Mouse (Mus musculus) G1E (cell line): ENCODE data around the gene Ppm1g. TPM values are rescaled to one million over a fixed set of nuclear protein-coding genes. Genes with fewer than 3 reads are reported as not detected.

ENCODE experiments used
- ATAC-seq: 2 replicates; pipeline ENCODE4 v1.8.0; 2016; ENCODE audit warnings: mild to moderate bottlenecking; ENCODE audit not compliant: insufficient number of reproducible peaks, poor library complexity, low FRiP score, severe bottlenecking; ENCODE audit errors: extremely low read depth
- DNase-seq: peaks from one replicate; pipeline ENCODE4 v3.0.0; 2012; ENCODE audit warnings: low spot score
- H3K27me3 ChIP-seq: 2 replicates; pipeline ENCODE4 v1.6.1; 2012; ENCODE audit warnings: mild to moderate bottlenecking, low read length, inconsistent platforms; ENCODE audit not compliant: insufficient read depth
- H3K36me3 ChIP-seq: replicated peaks from 2 replicates; pipeline ENCODE3; 2012; ENCODE audit warnings: mild to moderate bottlenecking, inconsistent platforms
- H3K4me1 ChIP-seq: 2 replicates; pipeline ENCODE4 v1.6.1; 2012; ENCODE audit warnings: low read depth, low read length, inconsistent platforms, mixed read lengths; ENCODE audit not compliant: insufficient read depth
- H3K4me3 ChIP-seq: 2 replicates; pipeline ENCODE4 v1.5.1; 2012; ENCODE audit warnings: low read depth, mild to moderate bottlenecking, inconsistent platforms, low read length, moderate library complexity, mixed read lengths
- H3K9me3 ChIP-seq: replicated peaks from 2 replicates; pipeline ENCODE4 v1.6.1; 2012; ENCODE audit warnings: inconsistent platforms
- CTCF ChIP-seq: IDR thresholded peaks from 2 replicates; pipeline ENCODE4 v1.5.1; 2012; ENCODE audit warnings: low read depth, low read length, inconsistent platforms, mixed read lengths
- GATA1 ChIP-seq: IDR thresholded peaks from 2 replicates; pipeline ENCODE4 v1.6.1; 2012; ENCODE audit warnings: borderline replicate concordance, low read length, inconsistent platforms, mixed read lengths
- GATA2 ChIP-seq: IDR thresholded peaks from 2 replicates; pipeline ENCODE4 v1.6.1; 2012; ENCODE audit warnings: low read depth, low read length, inconsistent platforms, borderline replicate concordance
- POLR2AphosphoS5 ChIP-seq: IDR thresholded peaks from 2 replicates; pipeline ENCODE4 v1.6.1; 2012; ENCODE audit warnings: low read depth, low read length, inconsistent platforms; ENCODE audit not compliant: insufficient replicate concordance
- TAL1 ChIP-seq: conservative IDR thresholded peaks from 2 replicates; pipeline ENCODE4 v1.6.1; 2012; ENCODE audit warnings: low read depth, low read length, inconsistent platforms, mixed read lengths
- polyA plus RNA-seq: library from polyadenylated mRNA; stranded (reverse); fragments of >175 nt; gene quantifications from 2 replicates; pipeline ENCODE4 v1.2.3, GENCODE M21; 2012
- total RNA-seq, 2 experiments: library from RNA; stranded (forward) in 1 of 2; stranded (reverse) in 1 of 2; fragments of 200-1000 nt in 1 of 2; fragments of >200 nt in 1 of 2; fragmentation: Nextera tagmentation in 1 of 2; gene quantifications; 2 replicates each; pipeline ENCODE4 v1.2.3; 2014 to 2017

Ppm1g gene
- total and polyA plus RNA-seq, 3 experiments: 173 to 297 (median 176) TPM

DNA sequence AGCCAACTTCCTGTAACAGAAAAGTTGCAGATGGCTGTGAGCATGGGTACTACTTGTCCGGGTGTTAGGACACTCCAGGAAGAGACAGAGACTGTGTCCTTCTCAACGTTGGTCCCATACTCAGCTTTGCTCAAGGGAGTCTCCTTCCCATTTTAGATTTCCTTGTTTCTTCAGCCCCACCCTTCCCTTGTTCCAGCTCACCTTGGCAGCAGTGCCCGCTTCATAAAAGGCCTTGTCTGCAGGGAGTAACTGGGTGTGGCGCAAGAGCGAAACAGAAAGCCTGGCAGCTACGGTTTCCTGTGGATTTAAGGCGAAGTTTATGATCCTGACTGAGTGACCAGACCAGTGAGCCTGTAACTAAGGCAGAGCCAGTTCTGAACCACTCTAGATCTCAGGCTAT is 34.0 kb upstream of the Ppm1g start:
- H3K9me3 ChIP-seq: no peaks in the 10 kb centered on the region
- TF ChIP-seq GATA2: no peak
- no peak for TF ChIP-seq TAL1
- TF ChIP-seq POLR2AphosphoS5: no peak
- no peak for TF ChIP-seq CTCF
- no peak for TF ChIP-seq GATA1
- H3K4me3 ChIP-seq: no peak overlapping the region
- H3K27me3 ChIP-seq: no peaks in the 10 kb centered on the region
- no peak for DNase-seq
- peaks cover 87% of the 10 kb centered on the region for H3K36me3 ChIP-seq
- ATAC-seq: no peak
- H3K4me1 ChIP-seq: peaks cover 43% of the 10 kb centered on the region

- ATAC-seq: no peak
- H3K36me3 ChIP-seq: peaks cover 87% of the 10 kb centered on the region
- H3K4me1 ChIP-seq: peaks cover 43% of the 10 kb centered on the region
- H3K9me3 ChIP-seq: no peaks in the 10 kb centered on the region
- H3K4me3 ChIP-seq: no peak overlapping the region
- no peaks in the 10 kb centered on the region for H3K27me3 ChIP-seq
- TF ChIP-seq GATA2 (no peak), GATA1 (no peak), POLR2AphosphoS5 (no peak), TAL1 (no peak), CTCF (no peak)
- no peak for DNase-seq
These were observed 33.3 kb upstream of the Ppm1g start for GRCm38 (mm10) chr5:31253806-31254205.

- DNase-seq (no peak), ATAC-seq (no peak)
- Histone ChIP-seq H3K9me3 (no peaks in the 10 kb centered on the region), H3K4me1 (peaks cover 43% of the 10 kb centered on the region), H3K4me3 (no peak overlapping the region; the same call in 1 of the 2 replicates), H3K27me3 (no peaks in the 10 kb centered on the region), H3K36me3 (peaks cover 91% of the 10 kb centered on the region)
- TF ChIP-seq CTCF (no peak), POLR2AphosphoS5 (no peak), TAL1 (no peak), GATA1 (no peak), GATA2 (no peak)
These were observed 32.5 kb upstream of the Ppm1g start for GRCm38 (mm10) chr5:31252795-31253545.

DNA sequence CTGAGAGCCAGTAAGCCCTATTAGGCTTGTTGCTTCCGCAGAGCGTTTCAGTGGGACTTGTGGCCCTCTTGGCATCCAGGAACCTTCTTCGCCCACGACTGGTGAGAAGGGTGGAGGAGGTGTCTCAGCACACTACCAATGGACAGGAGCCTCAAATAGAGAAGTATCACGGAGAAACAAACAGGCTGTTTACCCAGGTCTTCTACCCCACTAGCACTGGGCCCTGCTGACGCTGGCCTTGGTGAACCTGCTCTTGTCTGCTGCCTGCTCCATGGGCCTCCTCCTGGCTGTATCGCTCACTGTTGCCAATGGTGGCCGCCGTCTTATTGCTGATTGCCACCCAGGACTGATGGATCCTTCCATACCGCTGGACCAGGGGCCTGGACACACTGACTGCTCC is 31.7 kb upstream of the Ppm1g start:
- no peaks in the 10 kb centered on the region for H3K9me3 ChIP-seq

GRCm38 (mm10) chr5:31251541-31252101 is 31.1 kb upstream of the Ppm1g start, which contains the start of gene Krtcap3:
Krtcap3 (plus strand) TSS chr5:31251691.
- no peaks in the 10 kb centered on the region for H3K27me3 ChIP-seq
- no peaks in the 10 kb centered on the region for H3K9me3 ChIP-seq
- DNase-seq (peak; percentile 49), ATAC-seq (peak; percentile 41)
- H3K36me3 ChIP-seq: peaks cover 93% of the 10 kb centered on the region
- peak within 1 kb of the TSS; percentile 77 for H3K4me3 ChIP-seq
- no peak for TF ChIP-seq CTCF
- TF ChIP-seq TAL1: no peak
- TF ChIP-seq POLR2AphosphoS5: no peak
- TF ChIP-seq GATA1: no peak
- TF ChIP-seq GATA2: no peak
- peaks cover 43% of the 10 kb centered on the region for H3K4me1 ChIP-seq

More for the DNA sequence above, 31.7 kb upstream of the Ppm1g start:
- Histone ChIP-seq H3K36me3 (peaks cover 91% of the 10 kb centered on the region), H3K27me3 (no peaks in the 10 kb centered on the region), H3K4me3 (peak overlapping the region; percentile 77), H3K4me1 (peaks cover 43% of the 10 kb centered on the region)
- TF ChIP-seq GATA2 (no peak), CTCF (no peak), POLR2AphosphoS5 (no peak), TAL1 (no peak), GATA1 (no peak)
- DNase-seq (peak; percentile 13), ATAC-seq (0 out of 2 replicates have a peak, but pooled peaks have one; percentile 17)

DNA sequence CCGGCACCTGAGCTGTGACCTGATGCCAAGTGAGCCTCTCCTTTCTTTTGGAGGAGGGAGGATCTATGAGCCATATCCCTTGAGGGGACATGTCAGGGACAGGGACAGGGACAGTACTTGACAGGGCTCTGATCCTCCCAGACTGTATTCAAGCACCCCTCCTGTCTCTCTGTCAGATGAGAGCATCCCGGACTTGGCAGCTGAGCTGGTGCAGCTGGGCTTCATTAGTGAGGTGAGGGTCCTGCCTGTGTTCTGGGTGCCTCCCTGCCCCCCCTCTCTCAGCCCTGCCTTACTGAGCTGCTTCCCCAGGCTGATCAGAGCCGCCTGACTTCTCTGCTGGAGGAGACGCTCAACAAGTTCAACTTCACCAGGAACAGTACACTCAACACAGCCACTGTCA is 30.2 kb upstream of the Ppm1g start:
- no peak for TF ChIP-seq POLR2AphosphoS5
- no peak for TF ChIP-seq GATA2
- no peak for TF ChIP-seq CTCF
- TF ChIP-seq TAL1: no peak
- no peak for TF ChIP-seq GATA1
- ATAC-seq: no peak

More for the DNA sequence above, 30.2 kb upstream of the Ppm1g start:
- peak overlapping the region; percentile 77; the same call in 1 of the 2 replicates for H3K4me3 ChIP-seq
- H3K9me3 ChIP-seq: no peaks in the 10 kb centered on the region
- H3K4me1 ChIP-seq: peaks cover 43% of the 10 kb centered on the region
- no peaks in the 10 kb centered on the region for H3K27me3 ChIP-seq
- no peak for DNase-seq
- peaks cover 94% of the 10 kb centered on the region for H3K36me3 ChIP-seq
